Mouse (Mus musculus) MEL (cell line): ENCODE measurements at regions not wholly inside any gene's neighbourhood (a gene's known extent, or its start where the extent isn't known, plus 50 kb on each side); places are given as distances from the start of the nearest gene placed in this dataset.

Source experiments
- DNase-seq: peaks from one replicate; pipeline ENCODE4 v3.0.0; 2011; ENCODE audit warnings: low read depth, low spot score
- H3K27ac ChIP-seq: 2 replicates; pipeline ENCODE4 v1.5.1; 2012; ENCODE audit warnings: low read depth, mild to moderate bottlenecking, control low read depth, low read length, moderate library complexity; ENCODE audit not compliant: control insufficient read depth
- H3K27me3 ChIP-seq, 2 experiments: fragments of 150-350 bp in 1 of 2; sonication (generic) in 1 of 2; 2 replicates each; pipeline ENCODE4 v1.6.1; 2012; ENCODE audit warnings: low read length in 2 of 2, mild to moderate bottlenecking in 2 of 2, improper control_type of control experiment in 1 of 2, moderate library complexity in 1 of 2; ENCODE audit not compliant: insufficient read depth in 2 of 2, control insufficient read depth in 1 of 2
- H3K36me3 ChIP-seq, 2 experiments: 2 replicates each; pipeline ENCODE4 v1.6.1; 2012 to 2014; ENCODE audit warnings: low read length in 2 of 2, improper control_type of control experiment in 1 of 2, inconsistent platforms in 1 of 2, mild to moderate bottlenecking in 1 of 2; ENCODE audit not compliant: insufficient read depth in 2 of 2, control insufficient read depth in 1 of 2
- H3K4me1 ChIP-seq, 2 experiments: fragments of 150-350 bp in 1 of 2; sonication (generic) in 1 of 2; 2 replicates each; pipeline ENCODE4 v1.6.1; 2012; ENCODE audit warnings: low read length in 2 of 2, improper control_type of control experiment in 1 of 2, mild to moderate bottlenecking in 1 of 2; ENCODE audit not compliant: insufficient read depth in 2 of 2, control insufficient read depth in 1 of 2
- H3K4me3 ChIP-seq, 2 experiments: fragments of 150-350 bp in 1 of 2; sonication (generic) in 1 of 2; 2 replicates each; pipeline ENCODE4 v1.5.1; 2012; ENCODE audit warnings: low read depth in 2 of 2, low read length in 2 of 2, mild to moderate bottlenecking in 2 of 2, moderate library complexity in 2 of 2, control low read depth in 1 of 2, improper control_type of control experiment in 1 of 2; ENCODE audit not compliant: control insufficient read depth in 1 of 2, insufficient read depth in 1 of 2
- H3K79me2 ChIP-seq: 2 replicates; pipeline ENCODE4 v1.6.1; 2012; ENCODE audit warnings: mild to moderate bottlenecking, low read length, moderate library complexity; ENCODE audit not compliant: control insufficient read depth, poor library complexity, insufficient read depth
- H3K9ac ChIP-seq: 2 replicates; pipeline ENCODE4 v1.6.1; 2012; ENCODE audit warnings: low read depth, mild to moderate bottlenecking, control low read depth, low read length, moderate library complexity; ENCODE audit not compliant: control insufficient read depth, poor library complexity, severe bottlenecking
- H3K9me3 ChIP-seq: fragments of 150-350 bp; sonication (generic); replicated peaks from 2 replicates; pipeline ENCODE4 v1.6.1; 2012; ENCODE audit warnings: mild to moderate bottlenecking, low read length, improper control_type of control experiment, moderate library complexity; ENCODE audit not compliant: insufficient read depth
- BHLHE40 ChIP-seq: IDR thresholded peaks from 2 replicates; pipeline ENCODE4 v1.6.1; 2012; ENCODE audit warnings: low read depth, mild to moderate bottlenecking, inconsistent platforms, low read length, improper control_type of control experiment, borderline replicate concordance
- CHD1 ChIP-seq: IDR thresholded peaks from 2 replicates; pipeline ENCODE4 v1.6.1; 2012; ENCODE audit warnings: low read depth, mild to moderate bottlenecking, inconsistent platforms, low read length, improper control_type of control experiment
- GABPA ChIP-seq: IDR thresholded peaks from 2 replicates; pipeline ENCODE4 v1.6.1; 2012; ENCODE audit warnings: low read depth, mild to moderate bottlenecking, inconsistent platforms, low read length, improper control_type of control experiment, moderate library complexity
- HCFC1 ChIP-seq: IDR thresholded peaks from 2 replicates; pipeline ENCODE4 v1.6.1; 2012; ENCODE audit warnings: low read depth, mild to moderate bottlenecking, inconsistent platforms, low read length, improper control_type of control experiment, moderate library complexity
- JUND ChIP-seq: IDR thresholded peaks from 2 replicates; pipeline ENCODE4 v1.6.1; 2011; ENCODE audit warnings: low read depth, mild to moderate bottlenecking, improper control_type of control experiment, low read length
- MAZ ChIP-seq: IDR thresholded peaks from 2 replicates; pipeline ENCODE4 v1.6.1; 2012; ENCODE audit warnings: low read depth, mild to moderate bottlenecking, inconsistent platforms, low read length, improper control_type of control experiment
- MEF2A ChIP-seq: IDR thresholded peaks from 2 replicates; pipeline ENCODE4 v1.6.1; 2014; ENCODE audit warnings: low read depth, mild to moderate bottlenecking, inconsistent platforms, low read length, improper control_type of control experiment; ENCODE audit not compliant: poor library complexity, insufficient replicate concordance, severe bottlenecking; ENCODE audit errors: extremely low read depth
- NRF1 ChIP-seq: IDR thresholded peaks from 2 replicates; pipeline ENCODE4 v1.6.1; 2014; ENCODE audit warnings: low read depth, mild to moderate bottlenecking, inconsistent platforms, low read length, improper control_type of control experiment, moderate library complexity; ENCODE audit not compliant: poor library complexity, insufficient read depth, severe bottlenecking
- POLR2A ChIP-seq, 2 experiments: IDR thresholded peaks; 2 replicates each; pipeline ENCODE4 v1.6.1; 2011 to 2012; ENCODE audit warnings: low read length in 2 of 2, mild to moderate bottlenecking in 2 of 2, control low read depth in 1 of 2, improper control_type of control experiment in 1 of 2, low read depth in 1 of 2, moderate library complexity in 1 of 2; ENCODE audit not compliant: control insufficient read depth in 1 of 2, insufficient read depth in 1 of 2, poor library complexity in 1 of 2
- POLR2AphosphoS2 ChIP-seq: IDR thresholded peaks from 2 replicates; pipeline ENCODE4 v1.6.1; 2011; ENCODE audit warnings: low read length, improper control_type of control experiment
- POLR2AphosphoS5 ChIP-seq: IDR thresholded peaks from 2 replicates; pipeline ENCODE4 v1.6.1; 2012; ENCODE audit warnings: low read depth, borderline replicate concordance, mild to moderate bottlenecking, inconsistent platforms, low read length, moderate library complexity, mixed read lengths
- TAL1 ChIP-seq: IDR thresholded peaks from 2 replicates; pipeline ENCODE4 v1.6.1; 2012; ENCODE audit warnings: mild to moderate bottlenecking, inconsistent platforms, low read length, moderate library complexity, mixed read lengths
- TBP ChIP-seq: IDR thresholded peaks from 2 replicates; pipeline ENCODE4 v1.8.0; 2011; ENCODE audit warnings: low read depth, low read length, improper control_type of control experiment
- TCF12 ChIP-seq: IDR thresholded peaks from 2 replicates; pipeline ENCODE4 v1.6.1; 2014; ENCODE audit warnings: low read depth, mild to moderate bottlenecking, inconsistent platforms, low read length, improper control_type of control experiment, moderate library complexity
- UBTF ChIP-seq: IDR thresholded peaks from 2 replicates; pipeline ENCODE4 v1.6.1; 2012; ENCODE audit warnings: low read depth, mild to moderate bottlenecking, inconsistent platforms, low read length, improper control_type of control experiment, moderate library complexity, borderline replicate concordance; ENCODE audit not compliant: insufficient read depth
- USF2 ChIP-seq, 2 experiments: IDR thresholded peaks; 2 replicates each; pipeline ENCODE4 v1.6.1; 2011 to 2012; ENCODE audit warnings: improper control_type of control experiment in 2 of 2, low read length in 2 of 2, borderline replicate concordance in 1 of 2, inconsistent platforms in 1 of 2, low read depth in 1 of 2, mild to moderate bottlenecking in 1 of 2; ENCODE audit not compliant: insufficient read depth in 1 of 2
- ZC3H11A ChIP-seq: IDR thresholded peaks from 2 replicates; pipeline ENCODE4 v1.6.1; 2012; ENCODE audit warnings: low read depth, mild to moderate bottlenecking, inconsistent platforms, low read length, improper control_type of control experiment
- ZKSCAN1 ChIP-seq: IDR thresholded peaks from 2 replicates; pipeline ENCODE4 v1.6.1; 2012; ENCODE audit warnings: low read depth, mild to moderate bottlenecking, inconsistent platforms, low read length, improper control_type of control experiment, moderate library complexity
- ZMIZ1 ChIP-seq: IDR thresholded peaks from 2 replicates; pipeline ENCODE4 v1.6.1; 2012; ENCODE audit warnings: low read depth, mild to moderate bottlenecking, inconsistent platforms, low read length, improper control_type of control experiment, moderate library complexity
- ZNF384 ChIP-seq: IDR thresholded peaks from 2 replicates; pipeline ENCODE4 v1.6.1; 2012; ENCODE audit warnings: low read depth, mild to moderate bottlenecking, inconsistent platforms, low read length, improper control_type of control experiment

DNA sequence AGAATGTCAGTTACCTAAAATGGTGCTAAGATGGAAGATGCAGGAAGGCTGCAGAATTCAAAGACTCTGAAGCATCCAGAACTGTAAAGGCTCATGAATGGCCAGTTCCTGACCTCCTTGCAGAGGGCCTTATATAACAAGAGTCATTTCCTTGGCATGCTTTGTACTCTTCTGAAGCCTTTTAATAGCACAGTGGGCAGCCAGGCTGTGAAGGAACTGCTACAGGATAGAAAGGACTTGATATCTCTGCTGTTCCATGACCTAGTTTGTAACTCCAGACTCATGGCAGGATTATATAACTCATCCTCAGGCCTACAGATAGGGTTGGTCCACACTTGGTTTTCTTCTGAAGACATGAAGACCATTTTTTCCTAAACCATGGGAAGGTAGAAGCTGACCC, 143.7 kb upstream of the Mmadhc start:
- H3K27me3 ChIP-seq: no peaks in the 10 kb centered on the region; a peak in 1 of 4 replicates
- H3K9ac ChIP-seq: no peak overlapping the region
- TF ChIP-seq GABPA (no peak), ZMIZ1 (no peak), POLR2AphosphoS5 (no peak), BHLHE40 (no peak), CHD1 (no peak), HCFC1 (no peak), MEF2A (no peak), TBP (no peak), POLR2AphosphoS2 (no peak), MAZ (no peak), TCF12 (no peak), ZKSCAN1 (no peak), TAL1 (no peak), POLR2A (IDR thresholded peaks at IDR 0.05; ENCODE audit: control insufficient read depth in 1 of 2, insufficient read depth in 1 of 2, low read depth in 1 of 2, low read length in 2 of 2, poor library complexity in 1 of 2) (no peak), JUND (no peak), USF2 (IDR thresholded peaks at IDR 0.05; ENCODE audit: borderline replicate concordance in 1 of 2, insufficient read depth in 1 of 2, low read depth in 1 of 2, low read length in 2 of 2) (no peak), ZC3H11A (no peak)
- no peak overlapping the region for H3K27ac ChIP-seq
- no peaks in the 10 kb centered on the region for H3K79me2 ChIP-seq
- DNase-seq: no peak
- no peaks in the 10 kb centered on the region for H3K9me3 ChIP-seq
- H3K4me3 ChIP-seq: no peak overlapping the region
- H3K4me1 ChIP-seq: no peaks in the 10 kb centered on the region
- no peaks in the 10 kb centered on the region for H3K36me3 ChIP-seq

DNA sequence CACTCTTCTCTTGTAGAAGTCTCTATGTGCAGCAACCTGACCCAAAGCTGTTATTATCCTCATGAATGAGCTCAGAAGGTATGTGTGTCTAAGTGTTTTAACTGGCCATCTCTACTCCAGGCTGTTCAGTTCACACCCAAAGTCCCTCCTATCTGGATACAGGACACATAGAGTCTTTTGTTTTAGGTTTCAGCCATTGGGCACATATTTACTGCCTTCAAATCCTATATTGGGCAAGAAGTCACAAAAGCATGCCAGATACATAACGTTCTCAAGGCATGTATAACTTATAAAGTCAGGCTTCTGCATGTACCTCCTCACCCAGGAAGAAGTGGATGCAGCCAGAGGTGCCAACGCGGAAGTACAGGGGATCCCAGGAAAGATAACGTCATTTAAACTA, 136.6 kb upstream of the Mmadhc start:
- TF ChIP-seq ZNF384: no peak
- TF ChIP-seq NRF1: no peak
- TF ChIP-seq ZC3H11A: no peak
- TF ChIP-seq TBP: no peak
- TF ChIP-seq BHLHE40: no peak
- no peak for TF ChIP-seq UBTF
- TF ChIP-seq ZMIZ1: no peak
- no peak for TF ChIP-seq HCFC1
- no peak for TF ChIP-seq USF2 (IDR thresholded peaks at IDR 0.05; ENCODE audit: borderline replicate concordance in 1 of 2, insufficient read depth in 1 of 2, low read depth in 1 of 2, low read length in 2 of 2)
- TF ChIP-seq JUND: no peak
- TF ChIP-seq, all 39 proteins: peak for 0
- H3K27me3 ChIP-seq: no peaks in the 10 kb centered on the region
- no peaks in the 10 kb centered on the region for H3K9me3 ChIP-seq
- DNase-seq: no peak
- no peak overlapping the region for H3K4me3 ChIP-seq
- no peaks in the 10 kb centered on the region for H3K36me3 ChIP-seq
- no peak overlapping the region for H3K27ac ChIP-seq
- H3K79me2 ChIP-seq: no peaks in the 10 kb centered on the region
- H3K9ac ChIP-seq: no peak overlapping the region
- no peaks in the 10 kb centered on the region for H3K4me1 ChIP-seq
